Mouse (Mus musculus) E14TG2a.4 (cell line): ENCODE data around the gene Adam23.

Experiments used
- CTCF ChIP-seq: conservative IDR thresholded peaks from 2 replicates; pipeline ENCODE4 v1.5.1; 2014; ENCODE audit warnings: low read length
- NANOG ChIP-seq: IDR thresholded peaks from 2 replicates; pipeline ENCODE4 v1.6.1; 2014; ENCODE audit warnings: borderline replicate concordance, low read length, mixed read lengths
- POU5F1 ChIP-seq: IDR thresholded peaks from 2 replicates; pipeline ENCODE4 v1.6.1; 2014; ENCODE audit warnings: low read length, borderline replicate concordance

GRCm38 (mm10) chr1:63478946-63479345, 33.3 kb downstream of the Adam23 start:
- TF ChIP-seq CTCF = no peak
- TF ChIP-seq POU5F1 = no peak
- TF ChIP-seq NANOG = no peak
